Mouse (Mus musculus) urinary bladder, postnatal 14 days (tissue): ENCODE results near the gene Pard6b.
A peak's percentile ranks its signal among the peaks of the same experiment; 100 is the strongest.
"Not testable (repeated sequence)": the region's sequence is repeated elsewhere in the genome, so short reads cannot be mapped to it uniquely, and the experiment has no call there.

Source experiments
- DNase-seq: peaks from one replicate; pipeline ENCODE4 v3.0.0; 2021; ENCODE audit warnings: low spot score

Pard6b gene

GRCm38 (mm10) chr2:168101805-168102204 is 21.0 kb downstream of the Pard6b start:
- DNase-seq: no peak

GRCm38 (mm10) chr2:168103341-168103740 is 22.5 kb downstream of the Pard6b start:
- DNase-seq: no peak

DNA sequence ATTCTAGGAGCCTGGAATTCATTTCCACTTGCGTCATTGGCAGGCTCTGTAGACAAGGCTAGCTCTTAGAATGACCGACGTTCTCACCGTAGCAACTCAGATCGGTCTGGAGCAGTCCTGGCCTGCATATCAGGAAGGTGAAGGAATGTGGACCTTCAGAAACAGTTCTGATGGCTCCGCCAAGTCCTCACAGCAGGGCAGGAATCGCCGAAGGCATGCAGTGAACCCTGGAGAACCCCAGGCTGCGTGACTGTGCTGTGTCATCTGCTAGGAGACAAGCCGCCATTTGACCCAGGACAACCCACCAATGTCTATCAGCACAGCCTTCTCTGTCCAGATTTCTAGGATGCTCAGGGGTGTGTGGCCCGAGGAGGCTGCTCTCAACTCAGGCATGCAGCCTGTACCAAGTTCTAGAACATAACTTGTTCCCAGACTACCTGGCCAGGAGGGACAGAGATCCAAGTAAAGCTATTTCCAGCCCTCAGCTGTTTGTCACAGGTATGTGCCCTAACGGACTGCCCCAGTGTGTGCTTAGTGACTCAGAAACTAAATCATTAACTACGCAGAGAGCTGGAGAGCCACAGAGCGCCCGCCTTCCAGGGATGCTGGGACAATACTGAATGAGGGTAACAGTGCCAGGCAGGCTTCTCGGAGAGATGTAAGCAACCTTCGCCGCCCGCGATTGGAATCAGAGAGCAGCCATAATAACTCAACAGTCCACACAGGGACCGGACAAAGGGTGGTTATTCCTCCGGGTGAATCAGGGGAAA is 23.8 kb downstream of the Pard6b start:
- DNase-seq: peak; percentile 76

DNA sequence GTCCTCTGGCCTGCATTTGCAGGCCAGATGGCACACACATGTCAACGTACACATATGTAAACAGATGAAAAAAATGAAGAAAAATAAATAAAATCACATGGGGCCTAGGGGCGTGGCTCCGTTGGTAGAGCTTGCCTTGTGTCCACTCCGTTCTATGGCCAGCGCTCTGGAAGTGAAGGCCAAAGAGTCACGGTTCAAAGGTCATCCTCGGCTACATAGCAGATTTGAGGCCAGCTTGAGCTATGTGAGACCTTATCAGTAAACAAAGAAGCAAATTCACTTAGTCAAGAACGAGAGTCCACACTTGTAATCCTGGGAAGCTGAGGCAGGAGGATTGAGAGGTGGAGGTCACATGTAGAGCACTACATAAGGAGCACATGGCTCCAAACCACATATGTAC is 24.5 kb downstream of the Pard6b start:
- DNase-seq: no peak

GRCm38 (mm10) chr2:168106701-168107178 is 25.9 kb downstream of the Pard6b start:
- peak; percentile 44 for DNase-seq

DNA sequence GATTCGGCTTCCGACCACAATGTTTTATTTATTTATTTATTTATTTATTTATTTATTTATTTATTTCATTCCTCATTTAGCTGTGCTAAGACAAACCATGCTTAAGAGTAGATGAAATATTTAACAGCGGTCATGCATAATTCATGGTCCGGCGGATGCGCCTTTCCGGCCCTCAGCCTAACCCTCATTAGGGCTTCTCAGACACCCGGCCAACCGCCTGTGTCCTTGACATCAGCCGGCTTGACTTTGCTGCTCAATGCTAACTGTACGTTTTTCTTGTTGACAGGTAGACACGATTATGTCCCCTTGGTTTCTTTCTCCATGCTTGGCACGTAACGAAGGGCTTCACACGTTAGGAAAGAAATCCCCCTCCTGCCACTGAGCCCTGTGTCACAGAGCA is 26.6 kb downstream of the Pard6b start:
- DNase-seq: no peak

GRCm38 (mm10) chr2:168107901-168108300 is 27.1 kb downstream of the Pard6b start:
- not testable (repeated sequence) for DNase-seq

DNA sequence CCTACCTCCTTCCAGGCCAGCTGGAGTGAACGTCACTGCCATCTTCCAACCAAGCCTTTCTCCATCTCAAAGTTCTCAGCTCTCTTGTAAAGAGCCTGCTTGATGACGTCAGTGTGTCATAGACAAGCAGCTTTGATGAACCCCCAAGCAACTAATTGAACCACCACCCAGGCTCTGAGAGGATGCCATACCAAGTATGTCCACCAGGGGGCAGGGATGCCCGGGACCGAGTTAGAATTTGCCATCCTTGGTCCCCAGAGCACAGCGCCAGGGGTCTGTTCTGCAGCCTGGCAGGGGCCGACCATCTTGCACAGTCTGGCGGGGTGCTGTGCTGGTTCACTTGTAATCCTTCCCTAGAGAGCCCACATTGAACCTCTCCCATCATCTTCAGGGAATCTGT is 31.1 kb downstream of the Pard6b start:
- DNase-seq: peak; percentile 68

- peak; percentile 29 for DNase-seq
Observed at GRCm38 (mm10) chr2:168113263-168113662, 32.5 kb downstream of the Pard6b start.

DNA sequence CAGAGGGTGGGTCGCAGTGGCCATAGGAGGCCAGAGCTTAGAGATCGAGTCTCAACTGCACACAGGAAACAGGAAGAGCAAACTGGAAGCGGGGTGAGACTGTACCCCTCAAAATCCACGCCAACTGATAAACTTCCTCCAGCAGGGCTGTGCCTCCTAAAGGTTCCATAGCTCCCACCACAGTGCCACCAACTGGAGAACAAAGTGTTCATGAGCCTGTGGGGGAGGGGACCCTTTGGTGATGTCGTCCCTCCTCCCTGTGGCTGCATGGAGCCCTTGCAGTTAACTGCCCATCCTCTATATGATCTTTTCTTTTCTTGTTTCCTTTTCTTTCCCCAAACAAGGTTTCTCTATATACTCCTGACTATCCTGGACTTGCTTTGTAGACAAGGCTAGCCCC is 32.9 kb downstream of the Pard6b start:
- DNase-seq: no peak

GRCm38 (mm10) chr2:168114699-168115350 is 34.0 kb downstream of the Pard6b start:
- peak; percentile 92 for DNase-seq

- no peak for DNase-seq
Observed at GRCm38 (mm10) chr2:168115826-168116225, 35.0 kb downstream of the Pard6b start.

DNA sequence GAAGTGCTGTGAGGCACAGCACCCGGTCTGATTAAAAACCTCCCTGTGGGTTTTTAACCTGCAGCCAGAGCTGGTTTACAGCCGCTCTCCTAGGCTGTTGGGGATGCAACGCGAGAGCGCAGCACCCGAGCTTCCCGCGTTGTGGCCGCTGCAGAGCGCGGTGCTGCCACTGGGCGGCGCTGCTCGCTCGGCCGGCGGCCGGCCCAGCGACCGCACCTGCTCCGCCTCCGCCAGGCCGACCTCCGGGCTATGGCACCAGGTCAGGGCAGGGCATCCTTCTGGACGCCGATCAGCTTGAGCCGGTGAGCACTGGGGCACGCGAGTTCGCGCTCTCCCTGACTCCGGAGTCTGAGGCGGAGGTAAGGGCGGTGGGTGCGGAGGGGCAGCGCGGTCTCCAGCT is 36.3 kb downstream of the Pard6b start:
- DNase-seq: peak; percentile 67

DNA sequence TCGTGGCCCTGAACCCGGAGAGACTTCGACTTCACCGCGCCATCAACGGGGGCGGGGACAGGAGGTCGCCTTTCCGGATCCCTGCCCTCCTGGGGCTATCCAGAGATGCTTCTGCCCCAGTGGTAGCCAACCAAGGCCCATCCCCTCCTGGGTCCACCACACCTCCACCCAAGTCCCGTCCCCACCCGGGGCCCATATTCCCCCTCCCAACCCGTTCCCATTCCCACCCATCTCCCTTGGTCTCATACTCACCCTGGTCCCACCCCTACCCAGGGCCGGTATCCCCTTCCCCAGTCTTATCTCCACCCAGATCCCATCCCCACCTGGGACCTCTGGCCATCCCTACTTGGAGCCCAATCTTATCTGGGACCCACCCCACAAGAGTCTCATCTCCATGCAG is 36.7 kb downstream of the Pard6b start:
- DNase-seq: no peak

GRCm38 (mm10) chr2:168117967-168118366 is 37.2 kb downstream of the Pard6b start:
- no peak for DNase-seq

- DNase-seq: no peak
Observed at GRCm38 (mm10) chr2:168118456-168118855, 37.7 kb downstream of the Pard6b start.

DNA sequence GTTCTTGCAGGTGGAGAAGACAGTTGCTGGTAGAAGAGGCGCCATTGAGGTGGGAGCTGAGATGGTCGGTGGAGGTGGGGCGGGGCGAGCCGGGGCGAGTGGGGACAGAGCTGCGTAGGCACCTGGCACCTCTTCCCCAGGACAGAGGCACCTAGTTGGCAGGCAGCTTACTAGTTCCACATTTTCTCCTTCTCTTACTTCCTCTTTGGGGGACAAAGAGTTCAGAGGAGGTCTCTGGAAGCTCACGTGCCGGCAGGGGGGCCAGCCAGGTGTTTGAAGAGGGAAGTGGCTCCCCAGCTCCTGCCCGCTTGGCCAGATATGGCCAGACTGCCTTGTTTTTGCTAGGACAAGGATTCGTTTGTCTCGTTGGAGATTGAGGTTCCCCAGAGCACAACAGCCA is 38.3 kb downstream of the Pard6b start:
- DNase-seq: no peak

GRCm38 (mm10) chr2:168120906-168121305 is 40.1 kb downstream of the Pard6b start:
- no peak for DNase-seq

DNA sequence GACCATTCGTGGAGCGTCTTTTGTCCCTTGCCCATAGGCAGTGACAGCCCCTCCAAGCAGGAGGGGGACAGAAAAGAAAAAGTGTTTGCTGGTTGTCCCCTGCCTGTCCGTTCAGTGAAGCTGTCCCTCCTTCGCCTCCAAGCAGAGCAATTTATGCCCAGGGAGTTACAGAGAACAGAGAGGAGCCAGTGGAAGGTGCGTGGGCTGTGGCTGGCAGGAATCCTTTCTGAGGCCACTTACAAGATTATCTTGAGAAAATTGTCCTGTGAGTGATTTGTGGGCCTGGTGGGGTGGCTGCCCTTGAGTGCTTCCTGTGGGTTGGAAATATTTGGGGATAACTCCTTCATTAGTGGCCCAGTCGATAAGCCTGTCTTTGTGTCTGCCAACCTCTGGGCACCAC is 42.8 kb downstream of the Pard6b start:
- no peak for DNase-seq

- no peak for DNase-seq
Observed at GRCm38 (mm10) chr2:168125288-168126089, 44.7 kb downstream of the Pard6b start.

- no peak for DNase-seq
Observed at GRCm38 (mm10) chr2:168127767-168128166, 47.0 kb downstream of the Pard6b start.

DNA sequence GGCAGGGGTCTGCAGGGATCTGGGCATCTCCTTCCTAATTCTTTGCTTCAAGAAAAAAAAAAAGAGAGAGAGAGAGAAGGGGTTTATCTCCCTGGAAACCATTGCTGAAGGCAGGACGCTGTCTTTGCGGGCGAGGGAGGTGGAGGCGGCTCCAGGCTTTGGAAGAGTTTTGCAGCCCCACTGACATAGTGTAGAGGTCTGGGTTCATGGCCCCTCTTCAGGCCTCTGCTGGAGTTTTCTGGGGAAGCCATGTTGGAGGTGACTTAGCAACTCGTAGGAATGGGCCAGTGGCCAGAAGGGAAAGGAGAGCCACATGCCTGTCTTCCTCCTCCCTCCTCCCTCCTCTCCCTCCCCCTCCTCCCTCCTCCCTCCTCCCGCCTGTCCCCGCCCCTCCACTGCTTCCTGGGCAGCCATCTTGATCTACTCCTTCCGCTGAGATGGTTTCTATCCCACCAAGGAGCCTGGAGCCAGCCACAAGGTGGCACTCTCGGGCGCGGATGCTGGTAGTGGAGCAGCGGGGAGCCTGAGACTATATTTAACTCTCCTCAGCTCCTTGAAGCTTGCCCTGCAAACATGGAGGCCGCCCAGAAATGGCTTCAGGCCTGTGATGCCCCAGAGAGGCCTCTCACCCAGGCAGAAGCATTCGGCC is 47.5 kb downstream of the Pard6b start:
- DNase-seq: peak; percentile 93
